Mouse (Mus musculus) 416B (cell line): ENCODE results near the gene Atp6v1b1.

Source experiments
- DNase-seq: peaks from one replicate; pipeline ENCODE4 v3.0.0; 2011; ENCODE audit warnings: low read depth

The Atp6v1b1 gene

GRCm38 (mm10) chr6:83715461-83716196 lies 27.2 kb upstream of the Atp6v1b1 start:
- DNase-seq, result no peak

DNA sequence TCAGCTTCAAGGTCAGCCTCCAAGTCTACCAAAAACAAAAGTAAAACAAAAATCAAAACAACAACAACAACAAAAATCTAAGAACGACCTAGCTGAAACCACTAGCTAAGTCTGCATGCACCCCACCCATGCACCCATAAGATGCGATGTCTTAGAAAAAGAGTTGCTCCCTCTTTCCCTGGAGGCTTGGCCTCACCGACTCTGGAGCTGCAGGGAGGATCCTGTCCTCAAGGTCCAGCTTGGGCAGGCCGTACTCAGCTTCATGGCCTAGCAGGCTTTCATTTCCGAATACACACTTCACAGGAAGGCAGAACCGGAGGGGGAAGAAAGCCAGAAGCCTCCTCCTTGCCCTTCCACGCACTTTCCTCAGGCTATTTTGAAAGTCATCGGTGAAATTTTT lies 25.8 kb upstream of the Atp6v1b1 start:
- DNase-seq, result no peak

DNA sequence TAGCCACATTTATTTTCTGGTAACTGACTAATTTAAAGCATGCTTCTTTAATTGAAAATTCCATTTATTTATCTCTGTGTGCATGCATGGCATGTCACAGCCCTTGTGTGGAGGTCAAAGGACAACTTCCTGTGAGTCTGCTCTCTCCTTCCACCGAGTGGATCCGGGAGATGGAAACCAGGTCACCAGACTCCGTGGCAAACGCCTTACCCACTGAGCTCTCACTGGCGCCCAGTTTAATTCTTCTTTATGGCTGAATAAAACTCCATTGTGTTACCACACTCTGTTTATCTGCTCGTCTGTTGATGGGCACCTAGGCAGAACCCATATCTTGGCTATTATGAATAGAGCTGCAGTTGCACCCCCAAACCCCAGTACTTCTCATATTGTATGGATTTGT lies 20.3 kb upstream of the Atp6v1b1 start:
- DNase-seq, result no peak

DNA sequence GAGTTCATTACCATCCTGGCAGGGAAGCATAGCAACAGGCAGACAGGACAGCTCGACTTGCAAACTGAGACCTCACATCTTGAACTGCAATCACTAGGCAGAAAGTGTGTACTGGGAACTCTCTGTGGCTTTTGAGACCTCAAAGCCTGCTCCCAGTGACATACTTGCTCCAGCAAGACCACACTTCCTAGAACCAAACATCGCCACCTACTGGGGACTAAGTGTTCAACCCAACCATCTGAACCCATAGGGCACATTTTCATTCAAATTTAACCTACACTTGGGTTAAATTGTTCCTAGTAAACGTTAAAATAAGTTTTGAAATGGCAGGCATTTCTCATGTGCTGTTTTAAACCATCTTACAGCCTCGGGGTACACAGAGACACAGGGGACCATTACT lies 15.6 kb upstream of the Atp6v1b1 start:
- DNase-seq, result peak; percentile 79

DNA sequence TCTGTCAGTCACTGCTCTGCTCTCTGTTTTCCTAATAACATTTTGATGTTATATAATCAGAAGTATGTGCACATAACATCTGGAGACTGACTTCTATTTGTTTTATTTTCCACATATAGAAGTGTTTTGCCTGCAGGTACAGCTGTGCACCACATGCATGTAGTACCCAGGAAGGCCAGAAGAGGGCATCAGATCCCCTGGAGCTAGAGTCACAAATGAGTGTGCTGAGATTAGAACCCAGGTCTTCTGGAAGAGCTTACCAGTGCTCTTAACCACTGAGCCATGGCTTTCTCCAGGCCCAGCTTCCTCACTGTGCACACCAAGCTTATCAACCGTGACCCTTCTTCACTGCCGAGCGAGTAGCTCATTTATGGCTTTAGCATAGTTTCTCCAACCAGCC lies 14.3 kb upstream of the Atp6v1b1 start:
- DNase-seq, result peak; percentile 53

DNA sequence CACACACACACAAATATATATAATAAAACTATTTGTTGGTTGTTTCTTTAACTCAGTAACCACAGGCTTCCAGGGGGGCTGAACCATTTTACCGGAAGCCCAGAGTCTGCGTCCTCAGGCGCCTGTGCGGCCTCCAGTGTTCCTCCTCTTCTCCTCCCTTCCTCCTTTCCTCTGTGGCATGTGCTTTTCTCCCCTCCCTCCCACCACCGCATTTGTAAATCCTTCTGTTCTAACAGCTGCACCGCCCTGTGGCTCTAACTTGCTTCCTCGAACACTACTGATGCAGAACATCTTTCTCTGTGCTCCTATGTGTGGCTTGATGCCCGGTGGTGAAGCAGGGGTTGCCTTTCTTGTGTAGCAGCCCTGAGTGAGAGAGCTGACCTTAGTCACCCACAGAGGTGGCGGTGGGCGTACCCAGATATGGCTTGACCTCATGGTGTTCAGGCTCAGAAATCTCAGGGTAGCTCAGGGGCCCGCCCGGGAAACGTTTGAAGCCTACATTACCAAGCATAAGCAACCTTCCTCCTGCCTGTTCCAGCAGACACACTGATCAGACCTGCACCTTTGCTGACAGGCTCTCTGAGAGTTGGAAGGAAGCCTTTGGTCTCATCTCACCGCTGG lies 13.3 kb upstream of the Atp6v1b1 start:
- no peak for DNase-seq

- DNase-seq, result peak; percentile 68
Observed at GRCm38 (mm10) chr6:83731128-83731527, 11.7 kb upstream of the Atp6v1b1 start.

GRCm38 (mm10) chr6:83737311-83737710 lies 5.5 kb upstream of the Atp6v1b1 start:
- DNase-seq, result no peak

DNA sequence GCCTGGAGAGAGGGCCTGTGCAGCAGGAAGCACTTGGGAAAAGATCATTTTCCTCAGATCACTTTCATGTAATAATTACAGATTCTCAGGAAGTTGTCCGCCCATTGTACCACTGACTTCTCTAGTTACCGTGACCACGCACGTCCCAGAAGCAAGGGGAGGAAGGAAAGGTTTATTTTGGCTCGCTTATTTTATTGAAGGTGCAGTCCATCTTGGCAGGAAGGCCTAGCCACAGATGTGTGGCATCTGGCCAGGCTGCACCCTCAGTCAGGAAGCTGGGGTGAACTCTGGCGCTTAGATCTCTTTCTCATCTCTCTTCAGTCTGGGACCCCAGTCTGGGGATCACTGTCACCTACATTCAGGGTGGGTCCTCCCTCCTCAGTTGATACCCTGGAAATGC lies 4.2 kb upstream of the Atp6v1b1 start:
- peak; percentile 69 for DNase-seq

- no peak for DNase-seq
Observed at GRCm38 (mm10) chr6:83743212-83743611, 422 bp downstream of the Atp6v1b1 start.

DNA sequence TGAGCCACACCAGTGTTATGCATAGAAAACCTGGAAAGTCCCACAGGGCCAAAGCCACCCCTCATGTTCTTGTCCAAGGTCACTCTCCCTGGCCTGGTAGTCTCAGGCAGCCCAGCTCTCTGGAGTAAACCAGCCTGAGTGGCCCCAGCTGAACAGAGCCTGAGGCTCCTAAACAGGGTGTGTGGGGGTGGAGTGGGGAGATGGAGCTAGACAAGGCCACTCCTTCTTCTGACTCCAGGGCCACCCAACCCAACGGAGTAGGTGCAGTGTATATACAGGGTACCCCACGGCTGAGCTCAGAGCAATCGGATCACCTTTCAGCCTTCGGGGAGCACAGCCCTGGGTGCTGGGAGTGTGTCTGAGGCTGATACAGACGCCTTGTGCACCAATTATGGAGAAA lies 1.3 kb downstream of the Atp6v1b1 start:
- DNase-seq, result no peak

DNA sequence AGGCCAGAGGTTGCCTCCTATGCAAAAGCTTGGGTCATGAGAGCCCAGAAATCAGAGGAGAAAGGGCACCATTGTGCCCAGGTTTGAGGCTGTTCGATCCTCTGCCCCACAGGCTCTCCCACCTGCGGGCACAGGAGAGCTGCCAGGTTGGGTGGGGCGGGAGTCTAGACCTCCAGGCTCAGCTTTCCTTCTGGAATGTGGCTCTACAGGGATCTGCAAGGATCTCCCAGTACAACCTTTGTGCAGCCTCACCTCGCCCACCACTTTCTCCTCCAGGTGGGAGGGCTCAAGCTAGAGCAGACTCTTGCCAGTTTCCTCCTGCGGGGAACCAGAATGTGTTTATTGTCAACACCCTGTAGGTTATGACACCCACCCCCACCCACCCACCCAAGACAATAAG lies 1.8 kb downstream of the Atp6v1b1 start:
- DNase-seq, result no peak

DNA sequence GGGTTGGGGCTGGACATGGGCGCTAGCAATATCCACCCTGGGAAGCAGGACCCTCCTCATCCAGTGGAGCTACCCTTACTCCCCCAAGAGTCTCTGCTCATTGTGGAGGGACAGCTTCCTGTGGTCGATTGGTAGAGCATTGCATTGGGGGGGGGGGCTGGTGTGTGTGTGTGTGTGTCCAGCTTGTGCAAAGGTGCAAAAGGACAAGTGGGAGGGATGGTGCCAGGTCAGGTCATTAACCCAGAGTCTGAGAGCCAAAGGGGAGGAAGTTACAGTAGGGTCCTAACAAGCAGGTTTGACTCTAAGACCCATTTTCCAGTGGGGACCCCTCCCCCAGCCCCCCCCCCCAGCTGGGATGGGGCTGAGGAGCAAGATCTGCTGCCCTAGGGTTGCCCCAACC lies 2.7 kb downstream of the Atp6v1b1 start:
- DNase-seq, result no peak

- no peak for DNase-seq
Observed at GRCm38 (mm10) chr6:83749286-83749685, 6.5 kb downstream of the Atp6v1b1 start.

DNA sequence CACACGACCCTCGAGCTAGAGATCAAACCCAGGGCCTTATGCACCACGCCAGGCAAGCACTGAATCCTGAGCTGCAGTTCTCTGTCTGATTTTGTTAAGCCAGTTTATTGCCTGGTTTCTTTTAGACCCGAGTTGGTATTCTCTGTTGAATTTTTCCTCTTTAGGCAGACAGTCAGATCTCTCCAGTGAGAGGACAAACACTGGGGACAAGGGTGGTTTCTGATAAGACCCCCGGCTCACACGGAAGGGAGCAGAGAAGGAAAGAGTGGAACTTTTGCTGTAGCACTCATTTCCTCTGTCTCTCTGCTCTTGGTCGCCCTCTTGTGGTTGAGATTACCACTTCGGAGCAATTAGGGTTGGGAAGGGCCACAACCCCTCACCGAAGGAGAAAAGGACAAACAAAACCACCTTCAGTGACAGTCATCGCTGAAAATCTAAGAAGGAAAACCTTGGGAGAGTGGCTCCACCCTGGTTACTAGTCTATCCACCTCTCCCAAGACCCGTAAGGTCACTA lies 7.4 kb downstream of the Atp6v1b1 start:
- DNase-seq, result peak; percentile 62

GRCm38 (mm10) chr6:83756051-83756450 lies 13.3 kb downstream of the Atp6v1b1 start:
- no peak for DNase-seq

- no peak for DNase-seq
Observed at GRCm38 (mm10) chr6:83762344-83762743, 19.6 kb downstream of the Atp6v1b1 start, which contains the start of gene Ankrd53. TSS of gene Ankrd53 (plus strand) at chr6:83762644.

DNA sequence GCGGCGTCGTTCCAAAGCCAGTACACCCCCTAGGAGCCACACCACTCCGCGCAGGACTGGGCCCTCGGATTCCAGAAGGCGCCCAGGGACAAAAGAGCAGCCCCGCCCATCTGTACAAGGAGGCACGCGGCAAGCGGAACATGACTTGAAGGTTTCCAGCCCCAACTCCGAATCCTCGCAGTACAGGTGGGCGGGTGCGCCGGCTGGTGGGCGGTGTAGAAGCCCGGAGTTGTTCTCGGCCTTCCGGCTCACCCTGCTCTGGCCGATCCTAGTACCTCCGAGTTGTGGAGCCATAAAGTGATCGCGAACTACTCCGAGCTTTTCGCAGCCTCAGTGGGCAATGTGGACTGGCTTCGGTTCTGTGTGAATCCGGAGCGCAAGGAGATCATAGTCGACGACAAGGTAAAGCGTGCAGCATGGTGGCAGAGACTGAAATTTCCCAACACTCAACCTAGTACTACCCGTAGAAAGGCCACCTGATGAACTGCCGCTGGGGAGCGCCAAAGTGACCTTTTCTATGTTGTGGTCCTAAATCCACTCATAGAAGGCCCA lies 20.2 kb downstream of the Atp6v1b1 start:
- no peak for DNase-seq

- DNase-seq, result no peak
Observed at GRCm38 (mm10) chr6:83766982-83767381, 24.2 kb downstream of the Atp6v1b1 start.

DNA sequence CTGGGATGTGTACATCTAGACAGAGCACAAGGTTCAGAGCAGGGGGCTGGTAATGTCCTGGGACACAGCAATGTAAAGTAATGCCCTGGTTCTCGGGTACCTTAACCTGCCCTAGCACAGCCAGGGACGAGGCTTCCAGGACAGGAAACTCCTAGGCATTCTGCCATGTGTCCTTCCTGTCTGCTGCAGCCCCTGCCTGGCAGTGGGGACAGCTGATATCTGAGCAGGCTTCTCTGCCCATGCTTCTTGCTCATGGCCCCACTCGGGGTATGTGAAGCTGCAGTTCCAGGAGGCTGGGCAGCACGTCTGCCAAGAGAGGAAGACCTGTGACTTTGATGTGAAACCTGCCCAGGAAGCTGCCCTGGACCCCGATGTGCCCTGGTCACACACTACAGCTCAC lies 25.7 kb downstream of the Atp6v1b1 start:
- no peak for DNase-seq

DNA sequence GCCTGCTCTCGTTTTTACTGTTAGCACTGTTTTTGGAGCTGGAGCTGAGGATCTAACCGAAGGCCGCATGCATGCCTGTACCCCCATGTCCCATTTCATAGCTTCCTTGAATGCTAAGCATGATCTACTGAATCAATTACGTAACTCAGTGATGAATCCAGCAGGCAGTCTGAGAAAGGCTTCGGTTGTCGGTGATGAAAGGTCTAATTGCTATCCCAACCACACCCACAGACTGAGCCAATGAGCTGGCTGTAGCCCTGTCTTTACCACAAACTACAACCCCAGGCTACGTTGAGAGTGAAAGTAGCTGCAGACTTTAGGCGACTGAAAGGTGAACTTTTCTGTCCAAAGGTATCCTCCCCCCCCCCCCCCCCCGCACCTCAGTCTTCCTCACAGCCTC lies 31.3 kb downstream of the Atp6v1b1 start:
- DNase-seq, result peak; percentile 81

GRCm38 (mm10) chr6:83774781-83775563 lies 32.2 kb downstream of the Atp6v1b1 start:
- peak; percentile 42 for DNase-seq
